Mouse (Mus musculus) MN1 (cell line): ENCODE measurements at regions not wholly inside any gene's neighbourhood (a gene's known extent, or its start where the extent isn't known, plus 50 kb on each side); places are given as distances from the start of the nearest gene placed in this dataset.
"Not testable (repeated sequence)": the region's sequence is repeated elsewhere in the genome, so short reads cannot be mapped to it uniquely, and the experiment has no call there.

ENCODE experiments used
- DNase-seq: peaks from one replicate; pipeline ENCODE4 v3.0.0-alpha.2; 2016; ENCODE audit warnings: low spot score

DNA sequence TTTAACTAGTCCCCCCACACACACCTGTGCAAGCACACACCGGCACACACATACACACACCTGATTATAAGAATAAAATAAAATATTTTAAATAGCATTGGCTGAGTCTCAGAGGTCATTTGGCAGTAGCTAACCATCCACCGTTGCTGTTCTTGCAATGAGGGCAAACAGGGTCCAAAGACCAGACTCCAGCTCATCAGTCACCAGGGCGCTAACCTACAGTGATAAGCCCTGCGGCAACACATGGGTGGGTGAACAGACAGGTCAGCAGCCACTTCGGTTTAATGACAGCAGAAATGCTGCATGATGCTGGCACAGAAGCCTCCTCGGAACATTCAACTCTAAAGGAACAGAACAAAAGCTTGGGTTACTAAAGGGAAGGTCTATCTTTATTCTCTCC is 54.9 kb downstream of the Tas2r134 start:
- DNase-seq, result no peak

DNA sequence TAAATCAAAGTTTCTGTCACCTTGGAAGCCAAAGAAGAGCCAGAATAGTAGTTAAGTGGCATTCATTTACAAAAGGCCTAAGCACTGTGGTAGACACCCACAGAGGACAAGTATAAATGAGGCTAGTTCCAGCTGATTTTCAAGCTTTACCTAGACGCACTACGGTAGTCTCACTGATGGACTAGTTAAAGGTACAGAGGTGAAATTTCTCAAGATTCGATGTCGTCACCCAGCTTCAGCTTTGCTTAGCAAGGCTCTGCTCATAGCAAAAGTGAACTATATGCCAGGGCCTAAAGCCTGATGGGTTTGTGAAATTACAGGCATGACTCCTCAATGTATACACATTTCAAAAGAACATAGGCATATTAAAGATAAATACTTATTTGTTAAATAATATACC is 55.4 kb downstream of the Tas2r134 start:
- DNase-seq, result no peak

DNA sequence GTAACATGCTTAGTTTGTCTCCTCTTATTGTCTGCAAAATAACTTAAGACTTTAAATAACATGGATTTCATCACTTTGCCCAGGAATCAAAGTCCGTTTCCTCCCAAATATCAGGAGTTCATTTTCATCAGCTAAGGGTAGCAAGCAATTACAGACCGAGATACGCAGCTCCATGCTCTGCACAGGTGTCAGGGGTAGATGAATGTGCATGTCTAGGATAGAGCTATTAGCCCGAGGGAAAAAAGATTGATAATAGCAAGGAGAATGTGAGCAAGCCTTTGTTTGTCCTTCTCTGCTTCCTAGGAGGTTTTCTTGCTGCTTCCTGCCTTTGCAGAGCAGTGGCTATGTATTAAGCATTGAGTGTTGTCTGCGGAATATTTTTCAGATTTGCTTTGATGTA is 77.8 kb downstream of the Tas2r134 start:
- no peak for DNase-seq

DNA sequence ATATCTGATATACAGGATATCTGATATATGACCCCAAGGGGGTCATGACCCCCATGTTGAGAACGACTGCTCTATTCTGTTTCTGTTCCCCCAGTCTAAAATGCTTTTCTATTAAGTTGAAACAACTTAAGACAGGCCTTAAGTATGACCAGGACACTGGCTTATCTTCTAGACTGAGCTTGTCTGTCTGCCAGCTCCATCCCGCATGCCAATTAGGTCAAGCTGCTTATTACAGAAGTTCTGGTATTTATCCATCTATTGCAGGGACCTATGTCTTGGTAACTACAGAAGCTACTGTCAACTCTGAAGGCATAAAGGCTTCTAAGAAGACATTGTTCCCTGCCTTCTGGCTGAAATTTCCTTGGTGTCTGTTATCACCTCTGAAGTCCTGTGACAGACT is 81.4 kb downstream of the Tas2r134 start:
- no peak for DNase-seq

DNA sequence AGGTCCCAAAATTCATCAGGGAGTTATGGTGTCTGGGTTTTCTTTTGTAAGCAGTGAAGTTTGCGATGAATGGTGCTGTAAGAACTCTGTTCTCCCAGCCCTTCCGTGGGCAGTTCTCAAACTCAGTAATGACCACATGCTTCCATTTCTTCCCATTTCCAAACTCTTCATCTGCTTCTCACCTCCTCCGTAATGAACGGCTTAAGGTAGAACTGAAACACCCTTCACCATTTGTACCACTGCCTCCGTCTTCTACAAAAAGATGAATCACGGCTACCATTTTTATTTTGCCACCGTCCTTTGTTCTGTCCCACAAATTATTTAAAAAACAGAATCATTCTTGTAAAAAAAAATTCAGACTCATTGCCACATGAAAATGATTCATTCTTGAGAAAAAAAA is 85.3 kb downstream of the Tas2r134 start:
- DNase-seq, result no peak

DNA sequence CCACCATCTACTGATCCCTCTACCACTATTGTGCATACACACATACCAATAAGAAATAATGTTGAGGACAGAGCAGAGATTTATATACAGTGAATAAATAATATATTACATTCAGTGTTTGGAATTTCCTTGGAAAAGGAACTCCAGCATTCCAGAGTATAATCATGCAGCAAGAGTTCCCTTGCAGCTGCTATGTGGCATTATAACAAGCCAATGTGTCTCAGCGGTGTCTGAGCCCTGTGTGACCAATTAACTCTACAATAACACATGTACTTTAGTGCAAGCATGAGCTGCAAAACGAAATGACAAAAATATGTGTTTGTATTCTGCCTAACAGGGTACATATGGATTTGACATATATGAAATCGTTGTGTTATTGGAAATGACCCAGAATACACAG is 103.5 kb downstream of the Tas2r134 start:
- no peak for DNase-seq

DNA sequence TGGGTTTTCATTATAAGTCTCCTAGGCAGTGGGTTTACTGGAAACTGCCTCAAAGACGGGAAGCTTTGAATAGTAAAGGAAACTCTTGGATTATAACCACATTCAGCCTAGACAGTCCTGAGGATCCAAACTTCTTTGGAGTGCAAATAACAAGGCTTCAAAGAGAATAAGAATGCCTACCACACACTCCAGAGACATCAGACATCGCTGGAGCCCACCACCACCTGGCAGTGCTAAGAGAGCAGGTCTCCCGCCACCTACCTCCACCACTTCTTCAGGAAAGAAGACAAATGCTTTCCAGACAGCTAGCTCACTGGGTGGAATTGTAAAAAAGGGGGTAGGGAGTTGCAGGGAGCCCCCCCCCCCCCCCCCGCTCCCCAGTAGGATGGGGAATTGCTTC is 104.4 kb downstream of the Tas2r134 start:
- DNase-seq, result no peak

DNA sequence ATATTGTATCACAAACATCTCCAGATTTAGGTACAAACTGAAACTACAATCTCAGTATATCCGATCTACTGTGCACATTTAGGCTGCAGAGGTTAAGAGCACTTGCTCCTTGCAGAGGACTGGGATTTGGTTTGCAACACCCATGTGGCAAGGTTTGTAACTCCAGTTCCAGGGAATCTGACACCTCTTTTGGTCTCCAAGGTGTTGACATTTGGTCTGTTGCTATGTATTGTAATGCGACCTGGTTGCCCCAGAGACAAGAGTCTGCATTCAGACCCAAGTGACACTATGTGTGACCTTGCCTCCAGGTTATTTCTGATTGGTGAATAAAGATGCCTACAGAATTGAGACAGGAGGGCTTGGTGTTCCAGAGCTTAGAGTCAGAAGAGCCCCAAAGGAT is 105.0 kb downstream of the Tas2r134 start:
- DNase-seq, result no peak

DNA sequence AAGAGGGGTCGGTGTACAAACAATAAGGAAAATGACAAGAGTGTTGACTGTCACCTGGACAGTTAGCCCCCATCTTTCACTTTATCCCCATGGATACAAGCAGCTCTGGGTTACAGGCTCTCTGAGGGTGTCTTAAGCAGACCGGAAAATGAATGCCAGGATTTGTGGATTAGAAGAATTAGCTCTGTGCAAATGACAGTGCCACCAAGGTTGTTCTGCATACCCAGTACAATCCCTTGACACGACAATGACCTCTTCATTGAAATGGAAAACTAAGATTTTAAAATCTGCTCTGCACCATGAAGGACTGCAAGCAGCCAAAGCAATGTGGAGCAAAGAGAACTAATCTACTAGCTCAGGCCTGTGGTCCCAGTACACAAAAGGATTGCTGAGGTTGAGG is 105.9 kb downstream of the Tas2r134 start:
- DNase-seq, result no peak

DNA sequence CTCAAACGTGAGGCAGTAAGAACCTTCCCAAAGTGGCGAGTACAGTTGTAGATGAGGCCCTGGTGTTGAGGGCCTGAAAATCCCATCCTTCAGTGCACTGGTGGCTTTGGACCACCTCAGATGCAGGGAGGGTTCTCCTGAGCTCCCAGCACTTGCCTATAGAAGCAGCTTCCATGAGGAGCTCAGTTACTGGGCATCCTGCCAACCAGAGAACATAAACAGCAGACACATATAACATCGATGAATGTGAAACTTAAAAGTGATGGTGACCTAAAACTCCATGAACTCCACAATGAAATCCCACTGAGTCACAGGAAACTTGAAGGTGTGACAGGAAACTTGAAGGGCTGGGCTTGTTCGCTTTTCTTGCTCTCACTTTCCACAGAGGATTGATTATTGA is 109.1 kb downstream of the Tas2r134 start:
- no peak for DNase-seq

DNA sequence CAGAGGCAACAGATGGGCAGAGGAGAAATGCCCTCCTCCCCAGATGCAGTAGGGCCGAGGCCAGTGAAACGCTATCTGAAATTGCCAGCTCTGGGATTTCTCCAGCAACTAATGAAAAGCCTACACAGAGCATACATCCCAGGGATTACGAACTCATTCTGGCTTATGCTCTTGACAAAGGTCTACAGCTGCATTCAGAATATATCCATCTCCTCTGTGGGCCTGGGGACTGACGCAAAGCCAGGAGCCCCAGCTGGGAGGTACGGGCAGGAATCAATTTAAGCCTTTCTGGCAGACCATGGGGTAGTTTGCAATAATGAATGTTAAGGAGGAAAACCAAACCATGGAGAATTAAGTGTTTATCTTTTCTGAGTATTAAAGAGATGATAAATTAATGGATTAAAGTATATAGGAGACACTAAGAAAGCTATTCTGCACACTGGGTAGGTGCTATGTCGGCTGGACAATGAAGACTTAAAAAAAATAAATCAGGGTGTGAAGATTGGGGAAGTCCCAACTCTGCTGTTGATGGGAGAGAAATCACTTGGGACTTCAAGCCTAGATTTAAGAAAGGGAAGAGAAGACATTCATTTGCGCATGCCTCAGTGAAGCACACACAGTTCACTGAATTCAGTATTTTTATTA is 120.5 kb downstream of the Tas2r134 start:
- DNase-seq, result no peak

DNA sequence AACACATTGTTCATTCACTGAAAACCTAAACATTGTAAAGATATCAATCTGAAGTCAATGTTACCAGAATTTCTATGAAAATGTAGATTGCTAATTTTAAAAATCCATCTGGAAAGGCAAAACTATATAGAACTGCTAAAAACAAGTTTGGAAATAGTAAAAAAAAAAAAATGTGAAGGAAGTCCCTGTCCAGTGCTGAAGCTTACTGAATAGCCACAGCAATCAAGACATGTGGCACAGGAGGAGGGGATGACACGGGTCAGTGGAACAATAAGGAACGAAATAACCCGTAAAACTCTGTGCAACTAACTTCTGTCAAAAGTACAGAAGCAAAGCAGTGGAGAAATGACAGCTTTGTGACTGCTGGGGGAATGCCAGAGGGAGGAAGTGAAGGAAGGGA is 121.9 kb downstream of the Tas2r134 start:
- DNase-seq, result no peak

DNA sequence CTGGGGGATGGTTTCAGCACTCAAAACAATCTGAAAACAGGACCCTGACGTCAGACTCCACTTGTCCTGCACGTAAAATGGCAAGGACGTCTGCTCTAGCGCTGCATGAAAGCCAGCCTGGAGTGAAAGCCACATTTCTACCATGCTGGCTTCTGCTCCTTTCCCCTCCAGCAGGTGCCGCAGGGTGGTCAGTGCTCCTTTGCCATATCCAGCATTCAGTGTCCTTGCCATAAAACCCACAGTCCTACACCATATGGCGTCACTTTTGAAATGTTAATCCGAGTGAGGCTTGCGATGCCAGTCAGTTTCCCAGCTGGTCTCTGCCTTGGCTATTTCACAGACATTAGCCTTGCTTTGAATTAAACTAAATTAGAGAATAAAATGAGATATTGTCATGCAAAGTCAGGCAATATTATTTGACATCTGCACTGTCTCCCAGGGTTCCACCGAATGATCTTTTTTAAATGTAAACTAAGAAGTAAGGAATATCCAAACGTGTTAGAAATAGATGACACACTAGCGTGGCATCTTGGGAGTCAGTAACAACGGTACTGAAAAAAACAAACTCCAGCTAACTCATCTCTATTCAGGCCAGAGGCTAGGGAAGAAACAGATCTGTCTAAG is 125.7 kb downstream of the Tas2r134 start:
- DNase-seq, result no peak

DNA sequence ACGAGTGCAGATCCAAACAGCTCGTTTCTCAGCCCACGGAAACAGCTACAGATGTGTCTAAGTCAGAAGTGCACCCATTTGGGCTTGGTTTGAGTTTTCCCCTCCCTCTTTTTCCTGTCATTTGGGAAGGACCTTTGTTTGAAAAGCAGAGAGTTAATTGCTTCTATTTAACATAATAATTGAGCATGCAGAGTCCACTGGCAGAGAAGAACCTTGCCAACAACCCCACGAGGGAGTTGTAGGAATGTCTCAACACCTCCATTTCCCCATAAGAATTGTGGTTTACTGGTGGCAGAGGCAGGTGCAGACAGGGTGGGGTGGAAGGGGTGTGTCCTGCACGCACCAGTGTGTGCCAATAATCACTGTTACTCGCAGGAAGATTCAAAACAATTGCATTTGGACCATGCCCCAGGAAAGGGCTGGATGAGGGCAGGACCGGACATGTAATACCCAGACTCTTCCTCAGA is 126.3 kb downstream of the Tas2r134 start:
- no peak for DNase-seq

DNA sequence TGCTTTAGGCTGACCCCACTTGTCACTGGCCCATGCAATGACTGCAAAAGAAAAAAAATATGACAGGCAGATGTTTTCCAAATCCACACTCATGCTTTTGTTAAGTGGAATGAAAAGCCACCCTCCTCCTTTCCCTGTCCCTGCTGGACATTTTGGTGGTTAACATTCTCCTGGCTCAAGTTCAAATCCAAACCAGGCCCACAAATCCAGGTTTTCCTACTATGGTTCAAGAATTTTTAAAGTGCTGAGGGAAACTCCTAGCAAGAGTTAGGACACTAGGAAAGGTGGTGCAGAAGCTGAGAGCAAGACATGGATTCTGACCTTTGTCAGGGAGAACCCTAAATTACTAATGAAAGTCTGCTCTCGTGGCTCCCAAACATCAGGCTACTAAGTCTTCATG is 130.1 kb downstream of the Tas2r134 start:
- DNase-seq, result no peak

DNA sequence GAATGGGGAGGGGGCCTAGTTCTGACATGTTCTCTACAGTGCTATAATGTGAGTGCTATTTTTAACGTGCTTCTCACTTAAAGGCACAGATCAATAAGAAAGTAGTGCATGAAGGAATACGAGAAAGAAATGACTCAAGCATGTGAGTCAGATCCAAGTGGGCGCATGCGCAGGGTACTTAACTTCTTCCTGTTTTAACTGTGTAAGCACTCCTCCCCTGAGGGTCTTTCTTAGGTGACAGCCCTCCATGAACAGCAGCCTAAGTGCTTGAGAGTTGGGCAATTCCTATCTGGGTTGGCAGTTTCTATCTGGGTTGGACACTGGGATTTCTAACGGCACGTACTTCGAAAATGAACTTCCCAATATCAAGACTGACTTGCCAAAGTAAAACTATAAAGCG is 130.8 kb downstream of the Tas2r134 start:
- DNase-seq, result no peak

DNA sequence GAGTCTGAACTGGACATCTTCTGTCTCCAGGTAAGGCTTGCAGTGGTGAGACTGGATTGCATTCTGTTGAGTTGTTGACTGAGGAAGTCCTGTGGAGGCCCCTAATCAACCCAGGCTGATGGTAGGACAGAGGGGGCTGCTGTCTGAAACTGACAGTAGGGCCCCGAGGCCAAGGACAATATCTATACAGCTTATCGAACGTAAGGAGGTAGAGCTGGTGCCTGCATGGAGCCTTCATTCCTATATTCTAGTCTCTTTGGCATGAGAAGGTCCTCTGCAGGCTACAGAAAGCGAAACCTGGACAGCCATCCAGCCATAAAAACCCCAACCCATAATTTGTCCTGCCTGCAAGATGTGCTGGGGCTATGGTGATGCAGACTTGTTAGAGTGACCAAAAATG is 135.6 kb downstream of the Tas2r134 start:
- no peak for DNase-seq

DNA sequence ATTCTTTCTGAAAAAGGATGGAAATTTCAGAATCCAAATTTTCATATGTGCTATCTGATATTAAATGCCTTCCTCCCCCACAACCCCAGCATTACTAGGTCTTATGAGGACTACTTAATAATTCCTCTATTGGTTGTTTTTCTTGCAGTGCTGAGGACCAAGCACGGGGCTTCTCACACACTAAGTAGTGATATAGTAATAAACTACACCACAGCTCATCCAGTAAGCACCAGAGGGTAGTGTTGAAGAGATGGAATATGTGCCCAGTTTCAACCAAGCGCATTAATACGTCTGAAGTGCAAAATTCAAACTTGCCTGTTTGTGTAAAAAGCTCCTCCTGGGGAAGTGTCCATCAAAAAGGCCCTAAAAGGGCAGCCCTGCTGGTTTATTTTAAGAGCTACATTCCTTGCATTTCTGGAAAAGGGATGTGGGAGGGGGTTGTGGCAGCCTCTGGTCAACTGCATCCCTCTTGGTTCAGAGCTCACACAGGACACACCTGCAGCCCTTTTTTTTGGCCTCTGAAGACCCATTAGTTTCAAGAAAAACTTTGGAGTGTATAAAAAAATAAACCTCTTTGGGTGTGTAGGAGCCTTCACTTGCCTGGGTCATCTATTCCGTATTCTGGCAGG is 140.3 kb downstream of the Tas2r134 start:
- DNase-seq, result no peak

DNA sequence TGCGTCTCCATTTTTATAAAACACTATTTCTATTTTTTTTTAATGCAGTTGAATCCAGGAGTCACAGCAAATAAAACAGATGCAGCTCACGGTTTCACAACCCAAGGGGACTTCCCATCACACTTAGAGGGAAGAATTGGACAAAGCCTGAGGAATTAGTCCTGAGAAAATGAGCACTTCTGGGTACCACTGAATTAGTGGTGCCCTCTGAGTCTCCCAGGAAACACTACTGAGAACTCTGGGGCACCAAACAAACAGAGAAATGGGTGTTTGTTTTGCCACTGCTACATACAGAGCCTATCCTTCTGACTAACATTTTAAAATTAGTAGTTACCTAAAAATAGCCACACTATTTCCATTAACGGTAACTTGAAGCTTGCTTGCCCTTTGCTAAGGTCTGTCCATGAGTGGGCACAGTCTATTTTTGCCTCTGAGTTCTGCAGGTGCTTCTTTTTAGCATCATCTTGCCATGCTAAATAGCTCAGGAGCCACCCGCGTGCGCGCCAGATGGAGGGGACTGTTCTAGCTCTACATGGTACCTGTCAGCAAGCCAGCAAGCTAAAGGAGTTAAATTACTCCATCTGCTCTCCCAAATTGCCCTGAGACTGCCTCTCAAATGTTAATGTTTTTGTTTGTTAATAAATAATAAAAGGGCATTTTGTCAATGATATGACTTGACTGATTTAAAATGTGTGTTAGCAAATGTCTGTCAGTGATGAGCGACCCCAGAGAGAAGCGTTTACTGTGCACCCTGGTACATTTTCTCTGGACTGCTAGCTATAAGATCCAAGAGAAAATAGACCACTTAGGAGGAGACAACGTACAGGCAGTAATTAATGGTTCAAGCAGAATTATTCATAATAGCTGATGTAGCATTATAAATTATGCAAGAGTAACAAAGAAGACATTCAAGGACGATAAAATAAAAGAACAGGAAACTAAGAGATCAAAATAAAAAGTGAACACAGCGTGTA is 141.3 kb downstream of the Tas2r134 start:
- DNase-seq, result no peak

DNA sequence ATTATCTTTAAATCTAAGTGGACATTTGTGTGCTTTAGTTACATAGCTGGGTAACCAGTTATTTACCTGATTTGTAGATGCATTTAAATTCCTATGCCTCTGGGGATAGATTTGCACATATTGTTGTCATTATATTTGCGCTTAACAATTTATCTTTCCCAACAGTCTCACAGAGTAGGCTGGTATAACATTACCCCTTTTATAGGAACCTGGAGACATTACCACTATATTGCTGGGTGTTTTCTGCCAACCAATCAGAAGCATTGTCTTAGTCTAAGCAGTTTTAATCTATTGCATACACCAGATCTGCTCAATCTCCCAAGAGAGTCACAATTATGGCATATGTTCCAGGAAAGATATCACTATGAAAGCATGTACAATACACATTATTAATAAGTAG is 149.8 kb downstream of the Rbm43 start:
- DNase-seq, result no peak

DNA sequence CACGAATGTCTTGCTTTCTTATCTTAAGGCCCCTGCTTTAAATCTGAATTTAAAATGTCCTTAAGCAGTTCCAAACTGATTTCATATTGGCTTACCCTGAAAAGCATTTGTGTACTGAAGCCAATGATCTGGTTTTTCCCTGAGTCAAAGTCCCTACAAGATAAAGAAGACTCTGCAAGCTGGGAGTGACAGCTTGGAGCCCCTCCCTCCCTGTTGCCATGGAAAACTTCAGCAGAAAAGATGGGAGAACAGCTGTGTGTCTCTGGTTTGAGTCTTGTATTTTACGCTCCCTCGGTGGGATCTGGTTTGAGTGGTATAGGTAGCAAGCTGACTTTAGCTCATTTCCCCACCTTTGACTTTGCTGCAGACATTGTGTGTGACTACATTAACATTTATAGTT is 146.1 kb downstream of the Rbm43 start:
- DNase-seq, result no peak

DNA sequence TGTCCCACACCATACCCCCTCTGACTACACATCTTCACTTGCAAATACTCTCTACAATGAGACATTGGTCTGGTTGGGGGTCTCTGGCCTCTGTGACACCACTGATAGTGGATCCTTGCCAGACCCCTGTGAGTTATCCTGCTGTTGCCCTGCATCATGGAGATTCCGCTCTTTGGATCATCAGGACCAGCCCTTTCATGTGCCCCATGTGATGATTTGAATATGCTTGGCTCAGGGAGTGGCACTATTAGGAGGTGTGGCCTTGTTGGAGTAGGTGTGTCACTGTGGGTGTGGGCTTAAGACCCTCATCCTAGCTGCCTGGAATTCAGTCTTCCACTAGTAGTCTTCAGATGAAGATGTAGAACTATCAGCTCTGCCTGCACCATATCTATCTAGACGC is 141.7 kb downstream of the Rbm43 start:
- not testable (repeated sequence) for DNase-seq

DNA sequence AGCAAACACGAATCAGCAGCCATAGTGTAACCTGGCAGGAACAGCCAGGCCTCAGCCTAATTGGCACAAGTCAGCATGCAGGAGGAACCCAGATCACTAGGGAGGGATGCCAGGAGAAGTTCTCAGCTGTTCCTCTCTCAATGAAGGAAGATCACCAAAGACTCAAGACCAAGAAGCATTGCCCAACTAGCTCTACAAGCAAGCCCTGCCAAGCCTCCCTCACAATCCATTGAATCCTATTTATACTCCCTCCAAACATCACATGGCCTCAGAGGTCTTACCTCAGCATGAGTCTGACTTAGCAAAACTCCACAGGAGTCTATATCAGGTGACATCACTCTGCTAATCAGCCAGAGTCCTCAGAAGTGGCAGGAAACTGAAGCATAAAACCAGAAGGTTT is 135.1 kb downstream of the Rbm43 start:
- no peak for DNase-seq
